ENCODE assay signal across 16 mouse cellular contexts in genomic region chr10:19396485-19397137, GRCm38 (mm10). TPM values are rescaled to one million over a fixed set of nuclear protein-coding genes. Genes with fewer than 3 reads are reported as not detected.
DNase-seq lines count a peak whose midpoint lies in the region; ATAC-seq lines count a peak whose summit lies in the region.
"Had no signal": no experiment of that assay in that cellular context is flagged by ENCODE, and none has a peak within 500 bp of the region (broad histone marks: within the 10 kb centered on the region; RNA-seq: fewer than 3 reads in every experiment).

No protein-coding gene starts in this region.

- H3K4me2 ChIP-seq in midbrain, embryonic 11.5 days, result peak overlapping the region; percentile 20; the same call in 1 of the 2 replicates

- WGBS in midbrain, embryonic 11.5 days, result 29% methylated on average over 9 of the region's 9 CpGs
- WGBS in midbrain, embryonic 10.5 days, result 43% methylated on average over 9 of the region's 9 CpGs

- peaks cover 4% of the 10 kb centered on the region; the same call in 1 of the 2 replicates for H3K4me1 ChIP-seq in midbrain, embryonic 11.5 days (ENCODE audit: control insufficient read depth, insufficient read depth, low read length)
- peaks cover 19% of the 10 kb centered on the region for H3K4me1 ChIP-seq in midbrain, embryonic 10.5 days

- H3K4me3 ChIP-seq in midbrain, embryonic 11.5 days (ENCODE audit: low read depth, low read length), result no peak overlapping the region
- no peak overlapping the region for H3K4me3 ChIP-seq in midbrain, embryonic 10.5 days
- H3K4me3 ChIP-seq: erythroblast, embryonic 14.5 days had no signal

- H3K9ac ChIP-seq in midbrain, embryonic 11.5 days (ENCODE audit: low read length), result no peak overlapping the region; the same call in 1 of the 2 replicates

- H3K9me3 ChIP-seq in midbrain, embryonic 11.5 days (ENCODE audit: control insufficient read depth, low read length), result no peaks in the 10 kb centered on the region
- H3K9me3 ChIP-seq in midbrain, embryonic 10.5 days (replicated peaks), result no peaks in the 10 kb centered on the region

- no peaks in the 10 kb centered on the region for H3K36me3 ChIP-seq in midbrain, embryonic 11.5 days (ENCODE audit: control insufficient read depth, insufficient read depth, low read length)
- no peaks in the 10 kb centered on the region for H3K36me3 ChIP-seq in midbrain, embryonic 10.5 days

- ATAC-seq in midbrain, embryonic 11.5 days (ENCODE audit: low FRiP score), result peak; percentile 83
- ATAC-seq in granulocyte monocyte progenitor cell, adult 5-6 weeks (replicated peaks; ENCODE audit: poor library complexity, severe bottlenecking), result no peak
- ATAC-seq in erythroblast, adult 5-6 weeks (replicated peaks; ENCODE audit: low FRiP score, poor library complexity, severe bottlenecking), result no peak

- peak; percentile 27 to 30 for DNase-seq in cerebellum, postnatal 14 days
- DNase-seq in cerebellum, adult 11 months, result no peak
- DNase-seq in midbrain, embryonic 11.5 days (ENCODE audit: low spot score, missing footprints), result peak; percentile 86
- no peak for DNase-seq in midbrain, embryonic 10.5 days (ENCODE audit: low spot score)
- DNase-seq in layer of hippocampus, postnatal 10 days (ENCODE audit: low spot score in 2 of 2), result peak; percentile 25 to 28
- DNase-seq in retina, postnatal 1 day, result peak; percentile 71
- DNase-seq: adrenal gland, postnatal 25 days; cerebellum, adult 9-10 months had no signal

- no peak overlapping the region for H3K27ac ChIP-seq in midbrain, embryonic 11.5 days (ENCODE audit: low read depth, low read length)
- no peak overlapping the region for H3K27ac ChIP-seq in midbrain, embryonic 10.5 days (replicated peaks)
- H3K27ac ChIP-seq: macrophage had no signal

- H3K27me3 ChIP-seq in midbrain, embryonic 11.5 days (ENCODE audit: control insufficient read depth, insufficient read depth, low read length), result no peaks in the 10 kb centered on the region
- H3K27me3 ChIP-seq in midbrain, embryonic 10.5 days (ENCODE audit: low read depth, poor library complexity, severe bottlenecking), result peaks cover 39% of the 10 kb centered on the region

RNA-seq across cellular contexts. Expression of gene Olig3, which starts 40.3 kb away (rescaled TPM):
- 18.7 and 20.7 TPM in 2 replicates for polyA plus RNA-seq in midbrain, embryonic 11.5 days (2014; fragmentation: Nextera tagmentation; extraction: Ambion mirVana)
- 14.3 and 23.1 TPM in 2 replicates for polyA plus RNA-seq in midbrain, embryonic 10.5 days (2016; fragmentation: Nextera tagmentation; extraction: Ambion mirVana)
- not detected for total RNA-seq in layer of hippocampus, postnatal 10 days (2021)
- not detected in 2 replicates for total RNA-seq in granulocyte monocyte progenitor cell, adult 5-6 weeks (2014; fragmentation: Nextera tagmentation)
- total RNA-seq in granulocyte monocyte progenitor cell, adult 5-6 weeks (2017), result not detected in 2 replicates
- not detected in 2 replicates for total RNA-seq in erythroblast, adult 5-6 weeks (2015; ENCODE audit: low replicate concordance)
- total RNA-seq in erythroblast, adult 5-6 weeks (2017; ENCODE audit: low replicate concordance), result not detected in 2 replicates
- total RNA-seq: adrenal gland, postnatal 25 days; layer of hippocampus, postnatal 36 days; liver, adult 2 months had no signal
- polyA plus RNA-seq: erythroblast, embryonic 14.5 days; gonadal fat pad, adult 2 months; liver, adult 2 months; macrophage; urinary bladder, adult 2 months had no signal

Comparison
In these comparisons a context has a peak if more than half of its experiments do, and no peak if none do; other contexts are left out.
1. DNase-seq: peak in cerebellum, postnatal 14 days (2 of 2), midbrain, embryonic 11.5 days (single experiment), layer of hippocampus, postnatal 10 days (2 of 2) and retina, postnatal 1 day (single experiment); none in cerebellum, adult 11 months (single experiment) and midbrain, embryonic 10.5 days (single experiment).